Comparison of ENCODE assay signal across 8 mouse cellular contexts in the genomic region with DNA sequence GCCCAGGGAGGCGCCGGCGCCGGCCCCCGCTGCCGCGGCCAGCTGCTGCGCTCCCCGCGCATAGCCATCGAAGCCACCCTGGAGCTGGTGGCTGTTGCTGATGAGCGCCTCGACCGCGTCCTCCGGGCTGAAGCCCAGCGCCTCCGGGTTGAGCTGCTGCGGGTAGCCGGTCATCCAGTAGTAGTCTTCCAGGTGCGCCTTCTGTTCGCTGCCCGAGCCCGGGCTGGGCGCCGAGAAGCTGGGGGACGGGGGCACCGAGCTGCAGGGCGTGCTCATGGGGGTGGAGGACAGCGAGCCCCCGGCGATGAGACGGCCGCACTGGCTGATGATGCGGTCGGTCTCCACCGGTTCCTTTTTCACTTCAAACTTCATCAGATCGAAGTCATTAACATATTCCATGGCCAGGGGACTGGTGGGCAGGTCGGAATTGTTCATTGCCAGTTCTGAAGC. TPM values are rescaled to one million over a fixed set of nuclear protein-coding genes. Genes with fewer than 3 reads are reported as not detected.
DNase-seq lines count a peak whose midpoint lies in the region; ATAC-seq lines count a peak whose summit lies in the region.

No protein-coding gene starts in this region.

- H3K9ac ChIP-seq in midbrain, embryonic 11.5 days (ENCODE audit: low read length): peak overlapping the region; percentile 59
- peak overlapping the region; percentile 63 for H3K9ac ChIP-seq in stomach, embryonic 15.5 days

- intact Hi-C loops in gastrocnemius, postnatal 36 days (cut with DNase I): loop anchor here (5.0 to 10.0 kb wide), 7 partner anchors 64 to 1254 kb away; no protein-coding TSS in a partner anchor

- WGBS in midbrain, embryonic 11.5 days: under 1% methylated on average over 39 of the region's 39 CpGs
- 0% methylated on average over 36 of the region's 39 CpGs for WGBS in stomach, embryonic 15.5 days

- no peaks in the 10 kb centered on the region for H3K36me3 ChIP-seq in midbrain, embryonic 11.5 days (ENCODE audit: control insufficient read depth, insufficient read depth, low read length)
- no peaks in the 10 kb centered on the region for H3K36me3 ChIP-seq in stomach, embryonic 15.5 days

- H3K4me3 ChIP-seq in midbrain, embryonic 11.5 days (ENCODE audit: low read depth, low read length): peak overlapping the region; percentile 55
- H3K4me3 ChIP-seq in stomach, embryonic 15.5 days (replicated peaks): peak overlapping the region; percentile 63

- peak overlapping the region; percentile 79 for H3K4me2 ChIP-seq in midbrain, embryonic 11.5 days
- H3K4me2 ChIP-seq in stomach, embryonic 15.5 days: peak overlapping the region; percentile 92

- peaks cover 22% of the 10 kb centered on the region for H3K4me1 ChIP-seq in midbrain, embryonic 11.5 days (ENCODE audit: control insufficient read depth, insufficient read depth, low read length)
- peaks cover 17% of the 10 kb centered on the region for H3K4me1 ChIP-seq in stomach, embryonic 15.5 days

- peak; percentile 21 to 51 for DNase-seq in urinary bladder, adult 18-20 months (ENCODE audit: low spot score in 2 of 2)
- no peak for DNase-seq in urinary bladder, postnatal 10 days (ENCODE audit: low spot score)
- DNase-seq in cerebellum, postnatal 14 days: peak; percentile 40 to 70
- DNase-seq in gastrocnemius, postnatal 36 days: peak; percentile 29 to 66
- peak; percentile 25 to 66 for DNase-seq in kidney, postnatal 25 days
- peak; percentile 96 for DNase-seq in midbrain, embryonic 11.5 days (ENCODE audit: low spot score, missing footprints)

- peak overlapping the region; percentile 55 for H3K27ac ChIP-seq in midbrain, embryonic 11.5 days (ENCODE audit: low read depth, low read length)
- H3K27ac ChIP-seq in stomach, embryonic 15.5 days: peak overlapping the region; percentile 91

- ATAC-seq in midbrain, embryonic 11.5 days (ENCODE audit: low FRiP score): peak; percentile 45
- ATAC-seq in stomach, embryonic 15.5 days (ENCODE audit: insufficient read depth, low FRiP score, low read depth): no peak
- ATAC-seq in megakaryocyte progenitor cell, adult 5-6 weeks (replicated peaks; ENCODE audit: poor library complexity): no peak

- peaks cover 7% of the 10 kb centered on the region for H3K27me3 ChIP-seq in midbrain, embryonic 11.5 days (ENCODE audit: control insufficient read depth, insufficient read depth, low read length)
- 0 out of 2 replicates have a peak, but pooled peaks cover 5% of the 10 kb centered on the region for H3K27me3 ChIP-seq in stomach, embryonic 15.5 days (replicated peaks)

- no peaks in the 10 kb centered on the region for H3K9me3 ChIP-seq in midbrain, embryonic 11.5 days (ENCODE audit: control insufficient read depth, low read length)
- no peaks in the 10 kb centered on the region for H3K9me3 ChIP-seq in stomach, embryonic 15.5 days

RNA-seq across cellular contexts. Expression of a gene that starts 1.2 kb away (rescaled TPM):
- total RNA-seq in gastrocnemius, postnatal 36 days (2021): 100 to 1,000 TPM; 107 to 124 TPM
- 4.2 and 4.7 TPM in 2 replicates for polyA plus RNA-seq in midbrain, embryonic 11.5 days (2014; fragmentation: Nextera tagmentation; extraction: Ambion mirVana)
- 8.7 and 9.3 TPM in 2 replicates for polyA plus RNA-seq in stomach, embryonic 15.5 days (2015; fragmentation: Nextera tagmentation; extraction: Ambion mirVana)
- total RNA-seq in megakaryocyte progenitor cell, adult 5-6 weeks (2015): 0.05 and 0.59 TPM in 2 replicates
- total RNA-seq in megakaryocyte progenitor cell, adult 5-6 weeks (2017): 0.04 and 0.41 TPM in 2 replicates

Comparison
In these comparisons a context has a peak if more than half of its experiments do, and no peak if none do; other contexts are left out.
1. RNA of a gene that starts 1.2 kb away (total RNA-seq): 107 to 124 TPM in gastrocnemius, postnatal 36 days; 0.04 to 0.59 TPM in megakaryocyte progenitor cell, adult 5-6 weeks; every median in the first group is over 10 times any median in the second.